Mouse (Mus musculus) heart, embryonic 11.5 days (tissue): Measurements from ENCODE around the gene Fkbp9. TPM values are rescaled to one million over a fixed set of nuclear protein-coding genes. Genes with fewer than 3 reads are reported as not detected.

Source experiments
- ATAC-seq: fragments of 200-750 bp; cut with Nextera tagmentation; replicated peaks from 2 replicates; pipeline ENCODE4 v1.8.0; 2017; ENCODE audit warnings: moderate library complexity; ENCODE audit not compliant: insufficient number of reproducible peaks, low FRiP score, low TSS enrichment
- H3K27ac ChIP-seq: fragments of 300-500 bp; sonication (generic); 2 replicates; pipeline ENCODE4 v1.5.1; 2014; ENCODE audit warnings: mild to moderate bottlenecking, low read depth, low read length
- H3K27me3 ChIP-seq: fragments of 300-500 bp; sonication (generic); 2 replicates; pipeline ENCODE4 v1.6.1; 2014; ENCODE audit warnings: mild to moderate bottlenecking, low read length, mixed read lengths; ENCODE audit not compliant: control insufficient read depth, insufficient read depth
- H3K36me3 ChIP-seq: fragments of 300-500 bp; sonication (generic); 2 replicates; pipeline ENCODE4 v1.6.1; 2014; ENCODE audit warnings: mild to moderate bottlenecking, low read length, moderate library complexity, mixed read lengths; ENCODE audit not compliant: control insufficient read depth, insufficient read depth
- H3K4me1 ChIP-seq: fragments of 300-500 bp; sonication (generic); 2 replicates; pipeline ENCODE4 v1.6.1; 2014; ENCODE audit warnings: low read length; ENCODE audit not compliant: control insufficient read depth, insufficient read depth
- H3K4me2 ChIP-seq: fragments of 300-500 bp; sonication (generic); 2 replicates; pipeline ENCODE4 v1.6.1; 2014; ENCODE audit warnings: mild to moderate bottlenecking, moderate library complexity
- H3K4me3 ChIP-seq: fragments of 300-500 bp; sonication (generic); 2 replicates; pipeline ENCODE4 v1.5.1; 2014; ENCODE audit warnings: low read depth, low read length
- H3K9ac ChIP-seq: fragments of 300-500 bp; sonication (generic); 2 replicates; pipeline ENCODE4 v1.6.1; 2014; ENCODE audit warnings: mild to moderate bottlenecking, low read depth, low read length, moderate library complexity
- H3K9me3 ChIP-seq: fragments of 300-500 bp; sonication (generic); replicated peaks from 2 replicates; pipeline ENCODE4 v1.6.1; 2016; ENCODE audit warnings: low read length; ENCODE audit not compliant: control insufficient read depth
- WGBS: fragments of 180-500 bp; shearing (Covaris S2); extraction: QIAGEN DNeasy Blood & Tissue Kit; methylation state at CpG from one replicate; pipeline ENCODE4 v1.1.7; 2014; ENCODE audit not compliant: insufficient replicate concordance; 5-methylcytosine and 5-hydroxymethylcytosine counted together
- polyA plus RNA-seq: library from polyadenylated mRNA; unstranded; fragments of >200 nt; fragmentation: Nextera tagmentation; extraction: Ambion mirVana; gene quantifications from 2 replicates; pipeline ENCODE4 v1.2.1, GENCODE M21; 2014

Fkbp9 gene
- polyA plus RNA-seq, 1 experiment from 2014 or later = 114 TPM

- H3K36me3 ChIP-seq = no peaks in the 10 kb centered on the region
- H3K4me2 ChIP-seq = peak overlapping the region; percentile 2; the same call in 1 of the 2 replicates
- peaks cover 28% of the 10 kb centered on the region for H3K4me1 ChIP-seq
- H3K9me3 ChIP-seq = no peaks in the 10 kb centered on the region
- H3K27ac ChIP-seq = no peak overlapping the region
- H3K9ac ChIP-seq = no peak overlapping the region
- H3K27me3 ChIP-seq = no peaks in the 10 kb centered on the region
- WGBS = 34% methylated on average over 6 of the region's 6 CpGs
- no peak for ATAC-seq
- H3K4me3 ChIP-seq = no peak overlapping the region
These were observed 72.0 kb downstream of the Fkbp9 start for GRCm38 (mm10) chr6:56903831-56904230.

DNA sequence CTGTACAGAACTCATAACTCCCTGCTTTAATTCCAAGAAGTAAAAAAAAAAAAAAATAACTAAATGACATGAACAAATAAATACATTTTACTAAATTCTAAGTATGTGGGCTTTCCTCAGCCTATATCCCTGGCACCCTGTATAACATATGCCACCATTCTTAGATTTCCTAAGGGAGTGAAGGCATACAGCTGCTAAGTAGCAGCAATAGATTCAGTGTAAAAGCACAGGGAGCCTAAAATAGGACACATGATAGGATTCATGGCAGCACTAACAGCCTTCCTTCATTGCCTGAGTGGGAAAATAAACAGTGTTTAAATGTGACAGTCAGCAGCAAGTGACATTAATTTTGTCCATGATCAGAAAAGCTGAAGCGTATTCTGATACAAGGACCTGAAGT is 72.5 kb downstream of the Fkbp9 start:
- no peak overlapping the region for H3K4me3 ChIP-seq
- WGBS = 70% methylated on average over 1 of the region's 1 CpGs
- peaks cover 28% of the 10 kb centered on the region for H3K4me1 ChIP-seq
- no peak overlapping the region for H3K27ac ChIP-seq
- no peaks in the 10 kb centered on the region for H3K36me3 ChIP-seq
- H3K9ac ChIP-seq = peak overlapping the region; percentile 43; the same call in 1 of the 2 replicates
- peak overlapping the region; percentile 2; the same call in 1 of the 2 replicates for H3K4me2 ChIP-seq
- ATAC-seq = no peak
- no peaks in the 10 kb centered on the region for H3K27me3 ChIP-seq
- H3K9me3 ChIP-seq = no peaks in the 10 kb centered on the region

GRCm38 (mm10) chr6:56904982-56905381 is 73.1 kb downstream of the Fkbp9 start:
- no peak overlapping the region for H3K4me2 ChIP-seq
- H3K9ac ChIP-seq = peak overlapping the region; percentile 43; the same call in 1 of the 2 replicates

GRCm38 (mm10) chr6:56905486-56905885 is 73.6 kb downstream of the Fkbp9 start:
- Histone ChIP-seq H3K4me2 (no peak overlapping the region), H3K4me3 (no peak overlapping the region), H3K36me3 (no peaks in the 10 kb centered on the region), H3K27ac (no peak overlapping the region), H3K4me1 (peaks cover 23% of the 10 kb centered on the region), H3K9me3 (no peaks in the 10 kb centered on the region), H3K9ac (no peak overlapping the region), H3K27me3 (no peaks in the 10 kb centered on the region)
- 89% methylated on average over 5 of the region's 5 CpGs for WGBS
- ATAC-seq = no peak

More at GRCm38 (mm10) chr6:56904982-56905381, 73.1 kb downstream of the Fkbp9 start:
- no peak for ATAC-seq
- Histone ChIP-seq H3K27me3 (no peaks in the 10 kb centered on the region), H3K36me3 (no peaks in the 10 kb centered on the region), H3K27ac (no peak overlapping the region), H3K9me3 (no peaks in the 10 kb centered on the region), H3K4me3 (no peak overlapping the region), H3K4me1 (peaks cover 23% of the 10 kb centered on the region)
- WGBS = 90% methylated on average over 2 of the region's 2 CpGs

DNA sequence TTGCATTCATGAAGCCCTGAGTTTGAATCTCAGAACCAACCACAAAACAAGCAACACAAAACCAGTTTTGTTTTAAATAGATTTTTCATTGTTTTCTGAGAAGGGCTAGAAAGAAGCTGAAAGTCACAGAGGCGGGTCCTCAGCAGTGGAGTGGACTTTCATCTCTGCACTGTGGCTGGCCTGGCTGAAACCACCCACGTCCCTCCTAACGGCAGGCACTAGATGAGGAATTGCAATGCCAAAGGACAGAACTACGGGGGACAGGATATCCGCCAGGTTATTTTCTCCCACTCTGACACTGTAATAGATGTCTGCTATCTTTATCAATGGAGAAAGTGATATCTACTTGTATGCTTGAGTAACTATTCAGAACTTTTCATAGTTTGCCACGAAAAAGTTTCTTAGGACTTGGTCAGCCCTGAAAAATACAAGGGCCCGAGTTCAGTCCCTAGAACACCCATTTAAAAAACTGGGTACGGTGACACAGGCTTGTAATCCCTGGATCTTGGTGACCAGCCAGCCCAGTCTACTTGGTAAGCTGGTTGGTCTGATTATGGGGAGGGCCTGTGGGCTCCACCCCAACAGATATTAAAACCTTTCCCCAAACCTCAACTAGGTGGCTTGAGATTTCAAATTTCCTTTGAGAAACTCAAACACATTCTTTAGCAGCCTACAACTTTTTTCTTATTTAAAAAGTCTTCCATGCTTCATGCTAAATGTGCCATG is 74.4 kb downstream of the Fkbp9 start:
- 66% methylated on average over 8 of the region's 8 CpGs for WGBS
- Histone ChIP-seq H3K27me3 (no peaks in the 10 kb centered on the region), H3K27ac (no peak overlapping the region)

GRCm38 (mm10) chr6:56907973-56908372 is 76.1 kb downstream of the Fkbp9 start:
- no peaks in the 10 kb centered on the region for H3K27me3 ChIP-seq
- peaks cover 16% of the 10 kb centered on the region for H3K4me1 ChIP-seq
- 91% methylated on average over 3 of the region's 3 CpGs for WGBS
- no peaks in the 10 kb centered on the region for H3K9me3 ChIP-seq
- H3K4me3 ChIP-seq = no peak overlapping the region
- H3K36me3 ChIP-seq = no peaks in the 10 kb centered on the region
- no peak overlapping the region for H3K27ac ChIP-seq
- no peak for ATAC-seq
- no peak overlapping the region for H3K9ac ChIP-seq
- H3K4me2 ChIP-seq = no peak overlapping the region

More for the DNA sequence above, 74.4 kb downstream of the Fkbp9 start:
- Histone ChIP-seq H3K4me3 (no peak overlapping the region), H3K9ac (no peak overlapping the region), H3K4me2 (no peak overlapping the region), H3K36me3 (no peaks in the 10 kb centered on the region), H3K9me3 (no peaks in the 10 kb centered on the region), H3K4me1 (peaks cover 23% of the 10 kb centered on the region)
- no peak for ATAC-seq

DNA sequence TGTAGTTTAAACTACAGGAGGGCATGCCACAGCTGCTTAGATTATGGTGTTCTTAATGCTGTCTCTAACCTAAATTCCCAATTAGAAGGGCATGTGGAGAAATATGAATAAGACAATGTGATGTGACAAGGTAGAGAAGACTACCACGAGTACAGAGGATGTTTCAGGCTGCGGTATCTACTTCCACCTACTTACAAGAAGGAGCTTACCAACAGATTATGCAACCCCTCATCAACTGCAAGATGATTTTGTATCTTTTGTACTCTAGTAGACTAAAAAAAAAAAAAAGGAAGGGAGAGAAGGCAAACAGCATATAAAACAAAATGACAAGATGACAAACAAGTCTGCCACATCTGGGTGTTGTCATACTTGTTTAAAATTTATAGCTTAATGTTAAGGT is 76.5 kb downstream of the Fkbp9 start:
- no peak for ATAC-seq
- Histone ChIP-seq H3K4me3 (no peak overlapping the region), H3K4me1 (peaks cover 14% of the 10 kb centered on the region), H3K9me3 (no peaks in the 10 kb centered on the region), H3K27ac (no peak overlapping the region), H3K9ac (no peak overlapping the region), H3K36me3 (no peaks in the 10 kb centered on the region), H3K4me2 (no peak overlapping the region), H3K27me3 (no peaks in the 10 kb centered on the region)
- 95% methylated on average over 2 of the region's 2 CpGs for WGBS

GRCm38 (mm10) chr6:56908912-56909311 is 77.1 kb downstream of the Fkbp9 start:
- H3K4me3 ChIP-seq = no peak overlapping the region
- H3K27ac ChIP-seq = no peak overlapping the region
- H3K4me2 ChIP-seq = no peak overlapping the region
- H3K36me3 ChIP-seq = no peaks in the 10 kb centered on the region
- no peaks in the 10 kb centered on the region for H3K9me3 ChIP-seq
- no peak for ATAC-seq
- H3K27me3 ChIP-seq = no peaks in the 10 kb centered on the region
- no peak overlapping the region for H3K9ac ChIP-seq
- peaks cover 10% of the 10 kb centered on the region for H3K4me1 ChIP-seq
- 9% methylated on average over 4 of the region's 4 CpGs for WGBS

- Histone ChIP-seq H3K27ac (no peak overlapping the region), H3K9ac (no peak overlapping the region)
These were observed 79.1 kb downstream of the Fkbp9 start for GRCm38 (mm10) chr6:56910910-56911309.

More at GRCm38 (mm10) chr6:56910910-56911309, 79.1 kb downstream of the Fkbp9 start:
- Histone ChIP-seq H3K27me3 (no peaks in the 10 kb centered on the region), H3K4me3 (no peak overlapping the region), H3K4me1 (no peaks in the 10 kb centered on the region; the same call in 1 of the 2 replicates), H3K4me2 (no peak overlapping the region), H3K36me3 (no peaks in the 10 kb centered on the region), H3K9me3 (no peaks in the 10 kb centered on the region)
- ATAC-seq = peak; percentile 79; the same call in 1 of the 2 replicates
- 66% methylated on average over 2 of the region's 2 CpGs for WGBS
